Mouse (Mus musculus) intestine, embryonic 14.5 days (tissue): ENCODE measurements around the gene Rasgrf2. TPM values are rescaled to one million over a fixed set of nuclear protein-coding genes. Genes with fewer than 3 reads are reported as not detected.
A peak's percentile ranks its signal among the peaks of the same experiment; 100 is the strongest.

Source experiments
- ATAC-seq: fragments of 200-750 bp; cut with Nextera tagmentation; replicated peaks from 2 replicates; pipeline ENCODE4 v1.8.0; 2017; ENCODE audit warnings: low read depth, moderate number of reproducible peaks, moderate TSS enrichment, moderate library complexity; ENCODE audit not compliant: low FRiP score, low TSS enrichment
- DNase-seq: peaks from one replicate; pipeline ENCODE4 v3.0.0-alpha.2; 2018; ENCODE audit warnings: low spot score
- H3K27ac ChIP-seq: fragments of 300-500 bp; sonication (generic); 2 replicates; pipeline ENCODE4 v1.5.1; 2014; ENCODE audit warnings: low read depth, mild to moderate bottlenecking, control low read depth
- H3K27me3 ChIP-seq: fragments of 300-500 bp; sonication (generic); replicated peaks from 2 replicates; pipeline ENCODE4 v1.6.1; 2014; ENCODE audit warnings: low read length, control low read depth; ENCODE audit not compliant: control insufficient read depth, insufficient read depth
- H3K36me3 ChIP-seq: fragments of 300-500 bp; sonication (generic); 2 replicates; pipeline ENCODE4 v1.6.1; 2014; ENCODE audit warnings: low read length, control low read depth; ENCODE audit not compliant: control insufficient read depth, insufficient read depth
- H3K4me1 ChIP-seq: fragments of 300-500 bp; sonication (generic); replicated peaks from 2 replicates; pipeline ENCODE4 v1.6.1; 2014; ENCODE audit warnings: low read length, control low read depth, mixed read lengths; ENCODE audit not compliant: control insufficient read depth, insufficient read depth
- H3K4me2 ChIP-seq: fragments of 300-500 bp; sonication (generic); 2 replicates; pipeline ENCODE4 v1.6.1; 2014; ENCODE audit warnings: low read length
- H3K4me3 ChIP-seq: fragments of 300-500 bp; sonication (generic); 2 replicates; pipeline ENCODE4 v1.5.1; 2014; ENCODE audit warnings: low read depth, low read length, control low read depth, mixed read lengths
- H3K9ac ChIP-seq: fragments of 300-500 bp; sonication (generic); 2 replicates; pipeline ENCODE4 v1.6.1; 2014; ENCODE audit warnings: mild to moderate bottlenecking, low read length
- H3K9me3 ChIP-seq: fragments of 300-500 bp; sonication (generic); 2 replicates; pipeline ENCODE4 v1.6.1; 2016; ENCODE audit warnings: low read length, control low read depth; ENCODE audit not compliant: control insufficient read depth
- WGBS: fragments of 180-500 bp; shearing (Covaris S2); extraction: QIAGEN DNeasy Blood & Tissue Kit; methylation state at CpG from one replicate; pipeline ENCODE4 v1.1.7; 2014; 5-methylcytosine and 5-hydroxymethylcytosine counted together
- polyA plus RNA-seq: library from polyadenylated mRNA; unstranded; fragments of >200 nt; fragmentation: Nextera tagmentation; extraction: Ambion mirVana; gene quantifications from 2 replicates; pipeline ENCODE4 v1.2.1, GENCODE M21; 2014

Rasgrf2 gene
- polyA plus RNA-seq, 1 experiment from 2014 or later = 1.5 TPM

DNA sequence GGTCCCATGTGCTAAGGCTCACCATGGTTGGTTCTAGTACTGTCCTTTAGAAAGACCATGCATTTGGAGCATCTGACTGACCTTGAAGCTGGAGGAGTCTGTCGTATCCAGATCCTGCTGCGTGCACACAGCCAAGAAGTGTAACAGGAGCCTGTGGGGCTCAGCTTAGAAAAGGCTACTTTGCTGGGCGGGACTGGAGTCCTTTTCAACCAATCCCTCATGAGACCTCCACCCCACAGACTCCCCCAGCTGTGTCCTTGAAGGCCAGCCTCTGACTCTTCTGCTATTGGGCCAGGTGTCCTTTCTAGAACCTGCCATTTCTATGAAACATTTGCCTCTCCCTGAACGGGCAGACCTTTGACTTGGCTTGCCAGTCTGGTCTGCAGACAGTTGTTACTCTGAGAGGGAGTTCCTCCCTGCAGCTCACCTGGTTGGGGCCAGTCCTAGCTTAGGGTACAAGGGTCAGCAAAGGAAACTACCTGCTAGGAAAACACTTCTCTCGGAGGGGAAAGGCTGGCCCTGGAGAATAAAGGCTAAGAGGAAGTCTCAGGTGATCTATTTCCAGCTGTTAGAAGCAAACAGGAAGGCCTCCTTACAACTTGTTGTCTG is 254.6 kb downstream of the Rasgrf2 start, which contains the start of gene Ckmt2:
Gene Ckmt2 (minus strand): TSS at position 145 of the 609 bp plus-strand sequence.
- H3K36me3 ChIP-seq = no peaks in the 10 kb centered on the region
- DNase-seq (peak; percentile 58), ATAC-seq (peak; percentile 91)
- no peak within 1 kb of the TSS for H3K4me3 ChIP-seq
- H3K27ac ChIP-seq = no peak within 1 kb of the TSS
- H3K4me1 ChIP-seq = no peaks in the 10 kb centered on the region
- H3K27me3 ChIP-seq = no peaks in the 10 kb centered on the region
- no peak within 1 kb of the TSS for H3K9ac ChIP-seq
- H3K9me3 ChIP-seq = no peaks in the 10 kb centered on the region
- WGBS = 63% methylated on average over 5 of the region's 5 CpGs
- no peak within 1 kb of the TSS for H3K4me2 ChIP-seq

GRCm38 (mm10) chr13:91875581-91875980 is 255.9 kb downstream of the Rasgrf2 start:
- Histone ChIP-seq H3K27ac (no peak overlapping the region), H3K27me3 (no peaks in the 10 kb centered on the region), H3K4me1 (no peaks in the 10 kb centered on the region), H3K4me2 (no peak overlapping the region), H3K9ac (no peak overlapping the region), H3K4me3 (no peak overlapping the region), H3K36me3 (no peaks in the 10 kb centered on the region), H3K9me3 (no peaks in the 10 kb centered on the region)
- DNase-seq (no peak), ATAC-seq (no peak)
- 42% methylated on average over 2 of the region's 2 CpGs for WGBS

DNA sequence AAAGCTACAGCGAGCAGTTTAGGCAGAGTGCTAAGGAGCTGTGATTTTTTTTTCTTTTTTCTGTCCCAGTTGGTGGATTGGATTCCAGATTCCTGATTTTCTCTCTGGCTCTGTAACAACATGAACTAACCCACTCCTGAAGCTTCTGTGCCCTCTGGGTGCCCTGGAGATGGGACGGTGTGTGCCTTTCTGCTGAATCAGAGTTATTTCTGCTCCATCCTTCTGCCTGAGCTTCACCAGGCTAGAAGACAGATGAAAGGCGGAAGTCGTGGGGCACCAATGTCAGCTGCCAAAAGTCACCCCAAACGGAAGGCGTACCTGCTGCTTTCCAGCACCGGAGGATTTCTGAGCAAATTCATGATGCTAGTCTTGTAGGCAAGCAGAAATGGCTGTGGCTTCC is 256.9 kb downstream of the Rasgrf2 start:
- DNase-seq (no peak), ATAC-seq (no peak)
- Histone ChIP-seq H3K9ac (no peak overlapping the region), H3K27me3 (no peaks in the 10 kb centered on the region), H3K36me3 (no peaks in the 10 kb centered on the region), H3K4me1 (no peaks in the 10 kb centered on the region), H3K27ac (no peak overlapping the region), H3K9me3 (no peaks in the 10 kb centered on the region), H3K4me2 (no peak overlapping the region), H3K4me3 (no peak overlapping the region)
- 78% methylated on average over 7 of the region's 7 CpGs for WGBS

GRCm38 (mm10) chr13:91873734-91874329 is 257.6 kb downstream of the Rasgrf2 start:
- WGBS = 63% methylated on average over 7 of the region's 7 CpGs
- no peak for ATAC-seq
- Histone ChIP-seq H3K27me3 (no peaks in the 10 kb centered on the region), H3K4me1 (no peaks in the 10 kb centered on the region), H3K9ac (no peak overlapping the region), H3K4me3 (no peak overlapping the region), H3K4me2 (no peak overlapping the region), H3K36me3 (no peaks in the 10 kb centered on the region), H3K27ac (no peak overlapping the region), H3K9me3 (no peaks in the 10 kb centered on the region)
- DNase-seq = no peak

DNA sequence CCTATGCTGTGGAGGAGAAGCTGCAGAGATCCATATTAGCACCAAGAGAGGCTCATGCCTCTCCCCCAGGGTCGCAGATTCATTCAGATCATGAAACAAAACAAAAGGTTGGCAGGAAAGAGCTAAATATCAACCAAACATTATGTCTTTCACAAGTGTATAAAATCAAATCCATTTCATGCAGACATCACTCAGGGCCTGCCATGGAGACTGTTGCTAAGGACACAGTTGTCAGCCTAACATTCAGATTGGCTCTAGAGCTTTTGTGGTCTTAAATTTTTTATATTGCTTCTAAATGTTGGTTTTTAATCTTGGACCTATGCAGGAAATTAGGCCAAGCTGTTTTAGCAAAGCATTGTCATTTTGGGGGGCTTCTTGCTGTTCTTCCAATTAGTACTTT is 262.9 kb downstream of the Rasgrf2 start:
- ATAC-seq (no peak), DNase-seq (no peak)
- H3K4me1 ChIP-seq = no peaks in the 10 kb centered on the region
- no peak overlapping the region for H3K4me3 ChIP-seq
- no peaks in the 10 kb centered on the region for H3K36me3 ChIP-seq
- 93% methylated on average over 1 of the region's 1 CpGs for WGBS
- no peak overlapping the region for H3K27ac ChIP-seq
- H3K9ac ChIP-seq = no peak overlapping the region
- no peak overlapping the region for H3K4me2 ChIP-seq
- H3K9me3 ChIP-seq = no peaks in the 10 kb centered on the region
- no peaks in the 10 kb centered on the region for H3K27me3 ChIP-seq

- no peak overlapping the region for H3K4me3 ChIP-seq
- no peaks in the 10 kb centered on the region for H3K4me1 ChIP-seq
- H3K36me3 ChIP-seq = no peaks in the 10 kb centered on the region
- H3K9ac ChIP-seq = no peak overlapping the region
- H3K4me2 ChIP-seq = no peak overlapping the region
- H3K9me3 ChIP-seq = no peaks in the 10 kb centered on the region
- no peaks in the 10 kb centered on the region for H3K27me3 ChIP-seq
- no peak for ATAC-seq
- no peak for DNase-seq
- no peak overlapping the region for H3K27ac ChIP-seq
- WGBS = 86% methylated on average over 7 of the region's 7 CpGs
Observed at GRCm38 (mm10) chr13:91858835-91859234, 272.6 kb downstream of the Rasgrf2 start.

DNA sequence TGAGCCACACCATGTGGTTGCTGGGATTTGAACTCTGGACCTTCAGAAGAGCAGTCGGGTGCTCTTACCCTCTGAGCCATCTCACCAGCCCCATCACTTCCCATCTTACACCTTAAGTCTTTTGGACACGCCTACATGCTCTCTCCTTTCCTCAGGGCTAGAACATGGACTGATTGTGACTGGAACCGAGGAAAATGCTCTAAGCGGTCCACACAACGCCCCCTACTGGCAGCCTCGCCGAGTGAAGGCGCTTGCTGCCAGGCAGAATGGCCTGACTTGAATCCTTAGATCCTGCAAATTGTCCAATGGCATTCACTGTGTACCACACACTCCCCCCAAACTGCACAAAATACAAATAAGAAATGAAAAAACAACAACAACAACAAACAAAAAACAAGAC is 274.0 kb downstream of the Rasgrf2 start:
- H3K9me3 ChIP-seq = no peaks in the 10 kb centered on the region

GRCm38 (mm10) chr13:91854412-91854811 is 277.0 kb downstream of the Rasgrf2 start:
- Histone ChIP-seq H3K4me2 (no peak overlapping the region), H3K27me3 (no peaks in the 10 kb centered on the region), H3K27ac (no peak overlapping the region), H3K4me3 (no peak overlapping the region), H3K36me3 (no peaks in the 10 kb centered on the region), H3K4me1 (no peaks in the 10 kb centered on the region), H3K9me3 (no peaks in the 10 kb centered on the region), H3K9ac (no peak overlapping the region)
- DNase-seq = no peak
- WGBS = 73% methylated on average over 3 of the region's 3 CpGs
- ATAC-seq = no peak

More for the DNA sequence above, 274.0 kb downstream of the Rasgrf2 start:
- Histone ChIP-seq H3K9ac (no peak overlapping the region), H3K27me3 (no peaks in the 10 kb centered on the region), H3K4me3 (no peak overlapping the region), H3K27ac (no peak overlapping the region), H3K4me1 (no peaks in the 10 kb centered on the region), H3K36me3 (no peaks in the 10 kb centered on the region), H3K4me2 (no peak overlapping the region)
- WGBS = 70% methylated on average over 8 of the region's 8 CpGs
- DNase-seq (no peak), ATAC-seq (no peak)
